Mouse (Mus musculus) forebrain, embryonic 15.5 days (tissue): ENCODE data around the gene Micall2. TPM values are rescaled to one million over a fixed set of nuclear protein-coding genes. Genes with fewer than 3 reads are reported as not detected.
A peak's percentile ranks its signal among the peaks of the same experiment; 100 is the strongest.

Experiments used
- ATAC-seq: fragments of 200-750 bp; cut with Nextera tagmentation; replicated peaks from 2 replicates; pipeline ENCODE4 v1.8.0; 2017; ENCODE audit warnings: mild to moderate bottlenecking, moderate TSS enrichment, moderate library complexity
- H3K27ac ChIP-seq: fragments of 300-500 bp; sonication (generic); replicated peaks from 2 replicates; pipeline ENCODE4 v1.5.1; 2015; ENCODE audit warnings: mild to moderate bottlenecking, inconsistent platforms
- H3K27me3 ChIP-seq: fragments of 300-500 bp; sonication (generic); 2 replicates; pipeline ENCODE4 v1.6.1; 2015; ENCODE audit warnings: inconsistent platforms
- H3K36me3 ChIP-seq: fragments of 300-500 bp; sonication (generic); 2 replicates; pipeline ENCODE4 v1.6.1; 2015; ENCODE audit warnings: mild to moderate bottlenecking, inconsistent platforms
- H3K4me1 ChIP-seq: fragments of 300-500 bp; sonication (generic); 2 replicates; pipeline ENCODE4 v1.6.1; 2015; ENCODE audit warnings: inconsistent platforms
- H3K4me2 ChIP-seq: fragments of 300-500 bp; sonication (generic); replicated peaks from 2 replicates; pipeline ENCODE4 v1.6.1; 2015; ENCODE audit warnings: mild to moderate bottlenecking, inconsistent platforms
- H3K4me3 ChIP-seq: fragments of 300-500 bp; sonication (generic); 2 replicates; pipeline ENCODE4 v1.5.1; 2015; ENCODE audit warnings: mild to moderate bottlenecking, inconsistent platforms
- H3K9ac ChIP-seq: fragments of 300-500 bp; sonication (generic); replicated peaks from 2 replicates; pipeline ENCODE4 v1.6.1; 2015; ENCODE audit warnings: mild to moderate bottlenecking, inconsistent platforms
- H3K9me3 ChIP-seq: fragments of 300-500 bp; sonication (generic); 2 replicates; pipeline ENCODE4 v1.6.1; 2016; ENCODE audit warnings: inconsistent platforms
- WGBS: fragments of 180-500 bp; shearing (Covaris S2); methylation state at CpG from one replicate; pipeline ENCODE4 v1.1.7; 2015; ENCODE audit warnings: mixed read lengths; 5-methylcytosine and 5-hydroxymethylcytosine counted together
- microRNA-seq: library from miRNA; unstranded; fragments of <30 nt; microRNA quantifications from one replicate; pipeline ENCODE4, GENCODE M21; 2016
- polyA plus RNA-seq: library from polyadenylated mRNA; unstranded; fragments of >200 nt; fragmentation: Nextera tagmentation; extraction: Ambion mirVana; gene quantifications from 2 replicates; pipeline ENCODE4 v1.2.1, GENCODE M21; 2015

Micall2 gene
- polyA plus RNA-seq, 1 experiment from 2014 or later, result 4.3 TPM

DNA sequence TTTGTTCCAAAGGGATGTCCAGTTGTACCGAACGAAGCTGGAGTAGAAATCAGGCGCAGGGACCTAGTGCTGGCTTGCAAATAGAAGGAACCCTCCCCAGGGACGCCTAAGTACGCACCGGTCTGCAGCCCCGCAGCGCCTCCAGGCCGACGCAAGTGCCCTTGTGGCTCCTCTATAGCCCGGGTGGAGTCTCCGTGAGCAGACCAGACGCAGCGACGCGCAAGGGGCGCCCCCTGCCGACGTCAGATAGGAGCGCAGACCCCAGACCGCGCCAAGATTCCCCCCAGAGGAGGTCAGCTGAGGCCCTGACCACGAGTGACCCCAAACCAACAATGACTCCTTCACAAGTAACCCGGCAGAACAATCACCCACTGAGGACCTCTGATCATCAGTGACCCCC lies 67.6 kb downstream of the Micall2 start:
- Histone ChIP-seq H3K36me3 (no peaks in the 10 kb centered on the region), H3K9ac (no peak overlapping the region), H3K4me1 (peaks cover 7% of the 10 kb centered on the region; the same call in 1 of the 2 replicates), H3K27me3 (peaks cover 83% of the 10 kb centered on the region), H3K4me2 (peak overlapping the region; percentile 12; the same call in 1 of the 2 replicates), H3K4me3 (no peak overlapping the region), H3K27ac (no peak overlapping the region), H3K9me3 (no peaks in the 10 kb centered on the region)
- WGBS, result under 1% methylated on average over 24 of the region's 24 CpGs
- peak; percentile 70 for ATAC-seq

DNA sequence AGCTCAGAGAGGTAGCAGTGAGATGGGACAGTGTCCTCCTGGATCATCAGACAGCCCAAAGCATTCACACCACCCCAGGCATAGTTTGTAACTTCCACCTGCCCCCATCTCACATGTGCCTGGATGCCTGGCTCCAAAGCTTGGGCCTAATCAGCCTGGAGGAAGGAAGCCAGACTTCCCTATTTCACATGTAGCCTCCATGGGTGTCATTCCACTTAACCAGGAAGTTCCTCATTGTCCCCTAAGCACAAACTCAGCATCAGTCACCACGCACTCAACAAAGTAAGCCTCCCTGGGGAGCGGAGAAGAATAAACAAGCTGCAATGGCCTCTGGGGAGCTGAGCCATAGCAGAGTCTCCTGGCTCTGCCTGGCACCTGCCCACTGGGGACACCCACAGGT lies 69.6 kb downstream of the Micall2 start:
- Histone ChIP-seq H3K4me3 (no peak overlapping the region), H3K36me3 (no peaks in the 10 kb centered on the region), H3K9me3 (no peaks in the 10 kb centered on the region), H3K9ac (no peak overlapping the region), H3K27me3 (peaks cover 69% of the 10 kb centered on the region), H3K4me2 (no peak overlapping the region), H3K27ac (no peak overlapping the region), H3K4me1 (peaks cover 7% of the 10 kb centered on the region; the same call in 1 of the 2 replicates)
- no peak for ATAC-seq
- 54% methylated on average over 2 of the region's 2 CpGs for WGBS

DNA sequence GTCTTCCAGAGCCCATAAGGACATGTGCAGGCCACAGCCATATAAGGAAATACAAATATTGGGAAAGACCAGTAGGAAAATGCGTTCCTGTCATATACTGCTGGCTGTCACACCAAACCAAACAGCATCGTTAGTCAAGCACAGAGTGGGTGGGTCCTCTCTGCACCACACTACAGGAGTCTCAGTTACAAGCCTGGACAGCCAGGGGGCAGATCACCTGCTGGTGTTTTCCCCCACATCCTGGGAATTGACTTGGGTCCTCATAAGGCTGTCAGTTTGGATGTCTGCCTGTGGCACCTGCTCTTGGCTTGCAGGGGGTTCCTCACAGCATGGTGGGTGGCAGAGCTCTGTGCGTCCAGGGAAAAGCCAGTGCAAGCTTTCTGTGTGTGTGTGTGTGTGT lies 70.8 kb downstream of the Micall2 start:
- Histone ChIP-seq H3K27ac (no peak overlapping the region), H3K4me2 (no peak overlapping the region), H3K36me3 (no peaks in the 10 kb centered on the region), H3K27me3 (peaks cover 71% of the 10 kb centered on the region), H3K4me1 (peaks cover 7% of the 10 kb centered on the region; the same call in 1 of the 2 replicates), H3K4me3 (no peak overlapping the region), H3K9ac (no peak overlapping the region), H3K9me3 (no peaks in the 10 kb centered on the region)
- 53% methylated on average over 3 of the region's 3 CpGs for WGBS
- no peak for ATAC-seq

- no peak overlapping the region for H3K4me3 ChIP-seq
- H3K4me2 ChIP-seq, result no peak overlapping the region
- no peak for ATAC-seq
- no peaks in the 10 kb centered on the region for H3K9me3 ChIP-seq
- H3K36me3 ChIP-seq, result no peaks in the 10 kb centered on the region
- H3K4me1 ChIP-seq, result peaks cover 8% of the 10 kb centered on the region
- peaks cover 59% of the 10 kb centered on the region for H3K27me3 ChIP-seq
- no peak overlapping the region for H3K9ac ChIP-seq
- WGBS, result 71% methylated on average over 7 of the region's 8 CpGs
- no peak overlapping the region for H3K27ac ChIP-seq
Measured at GRCm38 (mm10) chr5:139661713-139662112, 74.4 kb downstream of the Micall2 start.

- peaks cover 8% of the 10 kb centered on the region for H3K4me1 ChIP-seq
- H3K36me3 ChIP-seq, result no peaks in the 10 kb centered on the region
- H3K4me3 ChIP-seq, result 0 out of 2 replicates have a peak overlapping the region, but pooled peaks have one; percentile 8
- no peak for ATAC-seq
- no peaks in the 10 kb centered on the region for H3K9me3 ChIP-seq
- no peak overlapping the region for H3K27ac ChIP-seq
- peak overlapping the region; percentile 29 for H3K4me2 ChIP-seq
- peaks cover 46% of the 10 kb centered on the region for H3K27me3 ChIP-seq
- WGBS, result 1% methylated on average over 18 of the region's 18 CpGs
- no peak overlapping the region; the same call in 1 of the 2 replicates for H3K9ac ChIP-seq
Measured at GRCm38 (mm10) chr5:139659307-139659706, 76.8 kb downstream of the Micall2 start.

DNA sequence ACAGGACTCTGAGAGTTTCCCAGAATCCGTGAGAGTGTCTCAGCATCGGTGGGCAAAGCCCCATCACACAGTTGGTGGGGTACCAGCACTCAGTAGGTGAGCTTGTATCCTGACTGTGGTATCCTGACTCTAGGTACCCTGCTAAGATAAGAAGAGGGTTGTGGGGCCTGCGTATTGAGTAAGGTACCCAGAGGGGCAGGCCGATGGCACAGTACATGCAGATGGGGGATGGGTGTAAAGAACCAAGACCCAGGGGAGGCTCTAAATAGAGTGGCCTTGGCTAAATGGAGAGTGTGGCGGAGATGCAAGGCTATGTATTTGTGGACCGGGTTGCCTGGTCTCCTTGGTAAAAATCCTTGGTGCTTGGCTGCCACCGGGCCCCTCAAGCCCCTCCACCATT lies 77.3 kb downstream of the Micall2 start:
- no peak overlapping the region for H3K9ac ChIP-seq

DNA sequence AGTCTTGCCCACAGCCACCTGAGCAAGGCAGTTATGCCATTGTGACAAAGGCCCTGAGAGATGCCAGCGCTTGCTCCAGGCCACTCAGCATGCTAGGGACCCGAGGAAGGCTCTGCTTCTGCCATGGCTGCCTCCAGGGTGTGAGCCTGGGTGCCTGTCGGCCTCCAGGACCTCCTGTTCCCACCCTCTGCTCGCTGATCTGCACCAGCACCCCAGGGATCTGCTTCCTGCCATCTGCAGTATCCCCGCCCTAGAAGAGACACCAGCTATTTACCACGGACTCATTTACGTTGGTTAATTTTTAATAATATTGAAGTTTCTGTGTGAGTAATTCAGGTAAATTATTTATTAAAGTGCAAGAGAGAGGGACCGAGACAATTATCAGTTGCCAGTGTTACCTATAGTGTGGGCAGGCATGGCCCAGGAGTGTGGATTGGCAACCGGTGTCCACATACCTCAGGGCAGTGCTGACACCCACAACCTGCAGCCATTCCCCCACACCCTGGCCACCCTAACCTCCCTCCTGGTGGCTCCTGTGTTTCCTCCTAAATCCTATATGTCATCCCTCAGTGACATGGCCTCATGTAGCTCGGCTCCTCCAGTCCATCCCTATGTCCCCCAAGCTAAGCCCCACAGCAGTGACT lies 78.1 kb downstream of the Micall2 start:
- no peak overlapping the region for H3K4me3 ChIP-seq

More for the DNA sequence above, 77.3 kb downstream of the Micall2 start:
- Histone ChIP-seq H3K4me2 (no peak overlapping the region), H3K36me3 (no peaks in the 10 kb centered on the region), H3K27me3 (peaks cover 42% of the 10 kb centered on the region), H3K4me1 (peaks cover 8% of the 10 kb centered on the region), H3K9me3 (no peaks in the 10 kb centered on the region), H3K4me3 (no peak overlapping the region), H3K27ac (no peak overlapping the region)
- 22% methylated on average over 7 of the region's 7 CpGs for WGBS
- ATAC-seq, result no peak

More for the DNA sequence above, 78.1 kb downstream of the Micall2 start:
- H3K4me2 ChIP-seq, result no peak overlapping the region
- H3K4me1 ChIP-seq, result peaks cover 8% of the 10 kb centered on the region
- no peaks in the 10 kb centered on the region for H3K36me3 ChIP-seq
- H3K9me3 ChIP-seq, result no peaks in the 10 kb centered on the region
- peaks cover 39% of the 10 kb centered on the region for H3K27me3 ChIP-seq
- no peak overlapping the region for H3K9ac ChIP-seq
- no peak for ATAC-seq
- H3K27ac ChIP-seq, result no peak overlapping the region
- 75% methylated on average over 10 of the region's 10 CpGs for WGBS

Small RNA genes lying within 50 kb of the gene (microRNA-seq; reads per million reads assigned to microRNA genes)
- gene Mir7037, result not detected

Other genes starting within 250 kb of the Micall2 start
- gene Uncx, start 192.8 kb downstream of the Micall2 start, polyA plus RNA-seq, result 4.2 and 4.8 TPM in 2 replicates
- 27.1 and 31.1 TPM in 2 replicates for gene Ints1, start 39.3 kb upstream of the Micall2 start, polyA plus RNA-seq
- gene Mafk, start 55.2 kb upstream of the Micall2 start, polyA plus RNA-seq, result 18.7 and 20.6 TPM in 2 replicates
- 0.06 and 0.08 TPM in 2 replicates for gene Tmem184a, start 83.6 kb upstream of the Micall2 start, polyA plus RNA-seq
- not detected in 2 replicates for gene Gm26938, start 90.1 kb upstream of the Micall2 start, polyA plus RNA-seq
- gene Psmg3, start 90.5 kb upstream of the Micall2 start, polyA plus RNA-seq, result 84.5 and 89.6 TPM in 2 replicates
- 2.4 and 2.6 TPM in 2 replicates for gene Elfn1, start 171.6 kb upstream of the Micall2 start, polyA plus RNA-seq